Mouse (Mus musculus): ENCODE measurements around the gene Pyurf. TPM values are rescaled to one million over a fixed set of nuclear protein-coding genes. Genes with fewer than 3 reads are reported as not detected.

Pyurf gene
- 26.0 TPM for polyA plus RNA-seq (2021)

- no peaks in the 10 kb centered on the region for H3K27me3 ChIP-seq
- in situ Hi-C loops (cut with MboI; ENCODE audit: low pct_unique_long_range_greater_than_20kb) = no loop called here
- ChIA-PET CTCF (interaction anchor here (0.7 to 0.8 kb wide), 2 partner anchors 9 to 11 kb away, joined by 3 to 5 read pairs; partner anchors contain the start of gene Lancl2), POLR2A (interaction anchor here (0.9 to 2.4 kb wide), 2 partner anchors 11 to 14 kb away, joined by 3 to 21 read pairs; partner anchors contain the start of gene Lancl2)
- no peak for TF ChIP-seq CTCF (IDR thresholded peaks at IDR 0.05)
- no peak for DNase-seq (ENCODE audit: low read depth, low spot score)
- peak; percentile 98 for ATAC-seq
These were observed at the start of gene Pyurf for GRCm38 (mm10) chr6:57691467-57692261. Gene Pyurf, minus strand, starts transcription at chr6:57692078.

- in situ Hi-C loops (cut with MboI; ENCODE audit: low pct_unique_long_range_greater_than_20kb) = no loop called here
- DNase-seq (ENCODE audit: low read depth, low spot score) = no peak
- TF ChIP-seq CTCF (IDR thresholded peaks at IDR 0.05) = no peak
- ChIA-PET POLR2A (no interaction called here), CTCF (no interaction called here)
- no peak for ATAC-seq
- H3K27me3 ChIP-seq = no peaks in the 10 kb centered on the region
These were observed 29.5 kb upstream of the Pyurf start for GRCm38 (mm10) chr6:57721347-57721746.

DNA sequence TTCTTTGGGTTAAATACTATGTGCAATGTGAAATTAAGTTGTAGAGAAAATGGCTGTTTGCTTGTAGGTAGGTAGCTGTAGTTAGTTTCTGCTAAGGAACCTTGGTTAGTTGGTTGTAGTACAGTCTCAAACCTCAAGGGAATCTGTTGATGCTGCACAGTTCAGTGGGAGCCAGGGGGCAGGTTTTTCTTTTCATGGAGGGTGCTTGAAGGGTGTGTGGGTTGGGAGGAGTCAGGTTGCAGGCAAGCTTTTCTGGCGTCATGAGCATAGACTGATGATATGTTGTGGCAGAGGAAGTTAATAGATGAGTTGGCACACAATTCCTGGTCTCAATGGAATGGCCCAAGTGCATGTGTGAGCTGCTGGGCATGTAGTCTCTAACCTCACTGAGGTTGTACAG lies 19.8 kb upstream of the Pyurf start:
- ATAC-seq = peak; percentile 51
- no peaks in the 10 kb centered on the region for H3K27me3 ChIP-seq
- ChIA-PET POLR2A (no interaction called here), CTCF (interaction anchor here (1.3 kb wide), 1 partner anchor 113 kb away, joined by 3 read pairs; the partner anchor contains the start of gene Vopp1)
- in situ Hi-C loops (cut with MboI; ENCODE audit: low pct_unique_long_range_greater_than_20kb) = no loop called here
- TF ChIP-seq CTCF (IDR thresholded peaks at IDR 0.05) = no peak
- DNase-seq (ENCODE audit: low read depth, low spot score) = no peak

GRCm38 (mm10) chr6:57706721-57707120 lies 14.8 kb upstream of the Pyurf start:
- CTCF ChIA-PET = no interaction called here
- no peak for TF ChIP-seq CTCF (IDR thresholded peaks at IDR 0.05)
- in situ Hi-C loops (cut with MboI; ENCODE audit: low pct_unique_long_range_greater_than_20kb) = loop anchor here (5.0 kb wide), 1 partner anchor 106 kb away; no protein-coding TSS in a partner anchor
- POLR2A ChIA-PET = no interaction called here
- no peaks in the 10 kb centered on the region for H3K27me3 ChIP-seq
- no peak for ATAC-seq
- DNase-seq (ENCODE audit: low read depth, low spot score) = no peak

- CTCF ChIA-PET = interaction anchor here (1.0 to 1.5 kb wide), 3 partner anchors 12 to 119 kb away, joined by 3 read pairs; partner anchors contain the start of gene Pyurf
- in situ Hi-C loops (cut with MboI; ENCODE audit: low pct_unique_long_range_greater_than_20kb) = no loop called here
- ATAC-seq (no peak), DNase-seq (ENCODE audit: low read depth, low spot score) (no peak)
- POLR2A ChIA-PET = interaction anchor here (0.6 to 2.5 kb wide), 4 partner anchors 12 to 123 kb away, joined by 3 to 21 read pairs (median 4); partner anchors contain the start of gene Pyurf
- no peaks in the 10 kb centered on the region for H3K27me3 ChIP-seq
- TF ChIP-seq CTCF (IDR thresholded peaks at IDR 0.05) = no peak
These were observed 11.8 kb upstream of the Pyurf start for GRCm38 (mm10) chr6:57703703-57704102.

- TF ChIP-seq CTCF (IDR thresholded peaks at IDR 0.05) = no peak
- in situ Hi-C loops (cut with MboI; ENCODE audit: low pct_unique_long_range_greater_than_20kb) = no loop called here
- DNase-seq (ENCODE audit: low read depth, low spot score) = peak; percentile 70
- CTCF ChIA-PET = interaction anchor here (0.7 to 1.6 kb wide), 3 partner anchors 10 to 104 kb away, joined by 3 to 4 read pairs (median 3); partner anchors contain the start of gene Pyurf
- H3K27me3 ChIP-seq = no peaks in the 10 kb centered on the region
- peak; percentile 99 for ATAC-seq
- POLR2A ChIA-PET = interaction anchor here (0.8 to 2.5 kb wide), 3 partner anchors 11 to 124 kb away, joined by 3 to 21 read pairs (median 5); partner anchors contain the start of gene Pyurf
These were observed 11.0 kb upstream of the Pyurf start for GRCm38 (mm10) chr6:57702743-57703499.

- ATAC-seq (peak; percentile 28), DNase-seq (ENCODE audit: low read depth, low spot score) (no peak)
- TF ChIP-seq CTCF (IDR thresholded peaks at IDR 0.05) = no peak
- no peaks in the 10 kb centered on the region for H3K27me3 ChIP-seq
- POLR2A ChIA-PET = interaction anchor here (2.5 kb wide), 1 partner anchor 10 kb away, joined by 21 read pairs; the partner anchor contains the start of gene Pyurf
- in situ Hi-C loops (cut with MboI; ENCODE audit: low pct_unique_long_range_greater_than_20kb) = no loop called here
- CTCF ChIA-PET = interaction anchor here (0.7 to 1.6 kb wide), 3 partner anchors 9 to 104 kb away, joined by 3 to 4 read pairs (median 3); partner anchors contain the start of gene Pyurf
These were observed 10.5 kb upstream of the Pyurf start, which contains the start of gene Lancl2 for GRCm38 (mm10) chr6:57702376-57702742. Gene Lancl2, plus strand, starts transcription at chr6:57702540.

DNA sequence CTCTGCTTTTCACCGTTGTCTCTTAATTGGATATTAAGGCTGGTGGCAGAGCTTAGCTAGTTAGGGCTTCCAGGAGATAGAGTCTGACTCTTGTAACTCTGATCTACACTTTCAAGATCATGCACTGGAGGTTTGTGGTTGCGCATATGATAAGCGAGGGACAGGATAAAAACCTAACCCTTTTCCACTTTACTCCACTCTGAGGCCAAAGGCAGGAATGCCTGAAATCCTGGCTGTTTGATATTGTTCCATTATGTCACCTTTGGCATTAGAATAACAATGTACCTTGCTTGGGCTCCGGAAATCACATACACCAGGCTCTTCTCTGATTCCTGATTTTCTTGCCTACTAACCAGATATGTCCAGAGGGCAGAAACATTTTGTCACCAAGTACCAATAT lies 9.8 kb upstream of the Pyurf start:
- ChIA-PET POLR2A (interaction anchor here (2.5 kb wide), 1 partner anchor 9 kb away, joined by 21 read pairs; the partner anchor contains the start of gene Pyurf), CTCF (interaction anchor here (1.6 to 2.0 kb wide), 2 partner anchors 9 to 10 kb away, joined by 4 to 5 read pairs; partner anchors contain the start of gene Pyurf)
- no peak for ATAC-seq
- no peak for DNase-seq (ENCODE audit: low read depth, low spot score)
- no peaks in the 10 kb centered on the region for H3K27me3 ChIP-seq
- TF ChIP-seq CTCF (IDR thresholded peaks at IDR 0.05) = no peak
- in situ Hi-C loops (cut with MboI; ENCODE audit: low pct_unique_long_range_greater_than_20kb) = no loop called here

- in situ Hi-C loops (cut with MboI; ENCODE audit: low pct_unique_long_range_greater_than_20kb) = no loop called here
- ChIA-PET CTCF (interaction anchor here (1.1 kb wide), 1 partner anchor 9 kb away, joined by 4 read pairs; the partner anchor contains the start of gene Lancl2), POLR2A (interaction anchor here (2.4 kb wide), 1 partner anchor 9 kb away, joined by 21 read pairs; the partner anchor contains the start of gene Lancl2)
- DNase-seq (ENCODE audit: low read depth, low spot score) (no peak), ATAC-seq (no peak)
- no peak for TF ChIP-seq CTCF (IDR thresholded peaks at IDR 0.05)
- H3K27me3 ChIP-seq = no peaks in the 10 kb centered on the region
These were observed 1.2 kb upstream of the Pyurf start for GRCm38 (mm10) chr6:57693116-57693515.

DNA sequence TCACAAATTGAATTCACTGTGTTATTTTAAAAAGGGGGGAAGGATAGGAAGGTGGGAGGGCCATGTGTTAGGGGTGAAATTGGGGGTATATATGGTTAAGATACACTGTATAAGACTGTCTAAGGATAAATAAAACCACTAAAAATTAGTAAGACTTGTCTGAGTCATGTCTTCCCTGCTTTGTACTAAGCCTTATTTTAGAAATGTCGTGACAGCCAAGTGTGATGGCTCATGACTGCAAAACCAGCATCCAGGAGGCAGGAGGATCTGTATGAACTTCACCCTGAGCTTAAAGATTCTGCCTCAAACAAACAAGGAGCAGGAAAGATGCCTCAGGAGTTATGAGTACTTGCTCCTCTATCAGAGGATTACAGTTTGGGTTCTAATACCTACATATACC lies 7.7 kb downstream of the Pyurf start:
- no peak for TF ChIP-seq CTCF (IDR thresholded peaks at IDR 0.05)
- DNase-seq (ENCODE audit: low read depth, low spot score) = no peak
- in situ Hi-C loops (cut with MboI; ENCODE audit: low pct_unique_long_range_greater_than_20kb) = loop anchor here (5.0 kb wide), 1 partner anchor 37 kb away; no protein-coding TSS in a partner anchor
- ChIA-PET POLR2A (no interaction called here), CTCF (no interaction called here)
- ATAC-seq = no peak
- H3K27me3 ChIP-seq = no peaks in the 10 kb centered on the region

All from Patski (cell line).